Mouse (Mus musculus) lung, embryonic 14.5 days (tissue): Measurements from ENCODE around the gene Dus1l. TPM values are rescaled to one million over a fixed set of nuclear protein-coding genes. Genes with fewer than 3 reads are reported as not detected.
A peak's percentile ranks its signal among the peaks of the same experiment; 100 is the strongest.

Experiments
- ATAC-seq: fragments of 200-750 bp; cut with Nextera tagmentation; 2 replicates; pipeline ENCODE4 v1.8.0; 2017; ENCODE audit warnings: mild to moderate bottlenecking, moderate TSS enrichment, moderate library complexity; ENCODE audit not compliant: insufficient read depth
- DNase-seq: peaks from one replicate; pipeline ENCODE4 v3.0.0-alpha.2; 2015
- H3K27ac ChIP-seq: fragments of 300-500 bp; sonication (generic); 2 replicates; pipeline ENCODE4 v1.5.1; 2014; ENCODE audit warnings: low read depth, mild to moderate bottlenecking, moderate library complexity
- H3K27me3 ChIP-seq: fragments of 300-500 bp; sonication (generic); 2 replicates; pipeline ENCODE4 v1.6.1; 2014; ENCODE audit warnings: low read length, control low read depth; ENCODE audit not compliant: insufficient read depth
- H3K36me3 ChIP-seq: fragments of 300-500 bp; sonication (generic); 2 replicates; pipeline ENCODE4 v1.6.1; 2014; ENCODE audit warnings: control low read depth; ENCODE audit not compliant: insufficient read depth
- H3K4me1 ChIP-seq: fragments of 300-500 bp; sonication (generic); 2 replicates; pipeline ENCODE4 v1.6.1; 2014; ENCODE audit warnings: antibody characterized with exemption, control low read depth; ENCODE audit not compliant: insufficient read depth
- H3K4me2 ChIP-seq: fragments of 300-500 bp; sonication (generic); 2 replicates; pipeline ENCODE4 v1.6.1; 2014; ENCODE audit warnings: mild to moderate bottlenecking
- H3K4me3 ChIP-seq: fragments of 300-500 bp; sonication (generic); 2 replicates; pipeline ENCODE4 v1.5.1; 2014; ENCODE audit warnings: low read depth, low read length
- H3K9ac ChIP-seq: fragments of 300-500 bp; sonication (generic); 2 replicates; pipeline ENCODE4 v1.6.1; 2014
- H3K9me3 ChIP-seq: fragments of 300-500 bp; sonication (generic); 2 replicates; pipeline ENCODE4 v1.6.1; 2016; ENCODE audit warnings: low read depth, low read length, control low read depth
- CTCF ChIP-seq: IDR thresholded peaks from 2 replicates; pipeline ENCODE4 v1.5.1; 2016; ENCODE audit warnings: antibody characterized with exemption, low read depth
- WGBS: fragments of 180-500 bp; shearing (Covaris S2); extraction: QIAGEN DNeasy Blood & Tissue Kit; methylation state at CpG from one replicate; pipeline ENCODE4 v1.1.7; 2014; 5-methylcytosine and 5-hydroxymethylcytosine counted together
- polyA plus RNA-seq: library from polyadenylated mRNA; unstranded; fragments of >200 nt; fragmentation: Nextera tagmentation; extraction: Ambion mirVana; gene quantifications from 2 replicates; pipeline ENCODE4 v1.2.1, GENCODE M21; 2014

The Dus1l gene
- polyA plus RNA-seq, 1 experiment from 2014 or later = 87.4 TPM

DNA sequence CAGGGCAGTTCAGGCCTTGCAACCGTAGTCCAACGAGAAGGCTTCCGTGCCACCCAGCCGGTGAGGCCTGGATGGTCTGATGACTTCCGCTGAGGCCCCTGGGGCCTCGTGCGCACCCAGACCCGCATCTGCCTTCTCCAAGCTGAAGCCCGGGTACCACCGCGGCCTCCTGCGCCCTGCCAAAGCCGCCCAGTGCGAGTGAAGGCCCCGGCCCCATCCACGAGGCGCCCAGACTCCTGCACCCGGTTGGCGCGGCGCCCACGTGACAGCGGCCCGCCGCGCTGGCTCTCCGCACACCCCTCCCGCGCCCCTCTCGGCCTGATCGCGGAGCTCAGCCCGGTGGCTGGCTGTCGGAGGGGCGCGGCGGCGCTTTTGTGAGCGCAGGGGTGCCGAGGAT, 27.3 kb upstream of the Dus1l start:
- no peak for TF ChIP-seq CTCF
- DNase-seq = peak; percentile 80
- under 1% methylated on average over 40 of the region's 40 CpGs for WGBS

DNA sequence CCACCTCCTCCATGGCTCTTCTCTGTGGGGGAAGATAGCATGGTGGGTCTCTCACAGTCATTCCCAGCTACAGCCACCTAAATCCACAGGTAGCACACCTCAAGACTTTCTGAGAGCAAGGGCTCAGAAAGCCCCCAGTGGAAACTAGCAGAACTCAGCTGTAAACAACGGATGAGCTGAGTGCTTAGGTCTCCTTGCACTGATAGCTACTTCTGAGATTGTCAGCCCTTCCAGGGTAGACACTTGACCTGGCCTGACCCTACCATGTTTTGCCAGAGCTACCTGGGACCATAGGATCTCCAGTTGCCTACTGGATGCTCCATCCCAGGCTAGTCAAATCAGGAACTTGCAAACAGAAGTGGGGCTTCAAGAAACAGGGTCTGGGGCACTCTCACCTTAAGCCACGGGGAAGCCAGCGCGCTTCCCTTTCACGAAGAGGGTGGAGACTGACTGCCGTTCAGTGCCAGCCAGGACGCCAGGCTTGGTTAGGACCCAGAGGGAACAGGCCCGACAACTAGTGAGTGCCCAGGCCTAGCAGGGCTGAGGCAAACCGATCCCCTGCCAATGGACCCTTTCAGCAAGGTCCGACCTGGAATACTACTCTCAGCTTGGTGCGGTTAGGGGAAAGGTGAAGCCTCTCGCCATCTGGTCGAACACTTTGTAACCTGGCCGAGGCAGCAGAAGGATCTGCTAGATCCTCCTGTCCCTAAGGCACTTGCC, 26.8 kb upstream of the Dus1l start:
- H3K27ac ChIP-seq = peak overlapping the region; percentile 97
- H3K9me3 ChIP-seq = no peaks in the 10 kb centered on the region
- H3K4me1 ChIP-seq = peaks cover 19% of the 10 kb centered on the region
- no peak for TF ChIP-seq CTCF
- H3K4me2 ChIP-seq = peak overlapping the region; percentile 97
- ATAC-seq (no peak), DNase-seq (peak; percentile 33)
- peaks cover 47% of the 10 kb centered on the region for H3K36me3 ChIP-seq
- H3K9ac ChIP-seq = peak overlapping the region; percentile 90
- H3K4me3 ChIP-seq = peak overlapping the region; percentile 89
- H3K27me3 ChIP-seq = no peaks in the 10 kb centered on the region
- WGBS = 1% methylated on average over 14 of the region's 14 CpGs

More for the DNA sequence above, 27.3 kb upstream of the Dus1l start:
- peak overlapping the region; percentile 97 for H3K4me2 ChIP-seq
- H3K4me1 ChIP-seq = peaks cover 19% of the 10 kb centered on the region
- peak overlapping the region; percentile 89 for H3K4me3 ChIP-seq
- peak; percentile 42 for ATAC-seq
- H3K36me3 ChIP-seq = peaks cover 42% of the 10 kb centered on the region
- no peaks in the 10 kb centered on the region for H3K27me3 ChIP-seq
- peak overlapping the region; percentile 90 for H3K9ac ChIP-seq
- H3K9me3 ChIP-seq = no peaks in the 10 kb centered on the region
- H3K27ac ChIP-seq = peak overlapping the region; percentile 97

DNA sequence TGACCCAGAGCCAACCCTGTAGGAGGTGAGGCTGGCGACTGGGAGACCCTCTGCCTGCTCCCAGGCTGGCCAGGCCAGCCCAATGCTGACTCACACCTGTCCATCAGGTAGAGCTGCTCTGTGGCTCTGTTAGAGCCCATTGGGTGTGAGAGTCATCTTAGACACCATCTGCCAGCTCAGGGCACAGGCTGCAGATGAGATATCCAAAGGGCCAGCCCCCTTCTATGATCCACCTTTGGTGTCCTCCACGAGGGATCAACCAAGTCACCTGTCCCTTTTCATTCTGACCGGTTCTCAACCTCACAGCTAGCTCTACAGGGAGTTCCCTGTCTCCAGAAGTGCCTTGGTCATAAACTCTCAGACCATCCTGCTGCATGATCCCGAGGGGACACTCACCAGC, 26.1 kb upstream of the Dus1l start:
- TF ChIP-seq CTCF = no peak
- Histone ChIP-seq H3K9ac (peak overlapping the region; percentile 90), H3K4me1 (peaks cover 19% of the 10 kb centered on the region), H3K9me3 (no peaks in the 10 kb centered on the region), H3K4me3 (peak overlapping the region; percentile 89), H3K36me3 (peaks cover 54% of the 10 kb centered on the region), H3K27ac (no peak overlapping the region), H3K4me2 (peak overlapping the region; percentile 97), H3K27me3 (no peaks in the 10 kb centered on the region)
- ATAC-seq (no peak), DNase-seq (no peak)
- 47% methylated on average over 4 of the region's 4 CpGs for WGBS

DNA sequence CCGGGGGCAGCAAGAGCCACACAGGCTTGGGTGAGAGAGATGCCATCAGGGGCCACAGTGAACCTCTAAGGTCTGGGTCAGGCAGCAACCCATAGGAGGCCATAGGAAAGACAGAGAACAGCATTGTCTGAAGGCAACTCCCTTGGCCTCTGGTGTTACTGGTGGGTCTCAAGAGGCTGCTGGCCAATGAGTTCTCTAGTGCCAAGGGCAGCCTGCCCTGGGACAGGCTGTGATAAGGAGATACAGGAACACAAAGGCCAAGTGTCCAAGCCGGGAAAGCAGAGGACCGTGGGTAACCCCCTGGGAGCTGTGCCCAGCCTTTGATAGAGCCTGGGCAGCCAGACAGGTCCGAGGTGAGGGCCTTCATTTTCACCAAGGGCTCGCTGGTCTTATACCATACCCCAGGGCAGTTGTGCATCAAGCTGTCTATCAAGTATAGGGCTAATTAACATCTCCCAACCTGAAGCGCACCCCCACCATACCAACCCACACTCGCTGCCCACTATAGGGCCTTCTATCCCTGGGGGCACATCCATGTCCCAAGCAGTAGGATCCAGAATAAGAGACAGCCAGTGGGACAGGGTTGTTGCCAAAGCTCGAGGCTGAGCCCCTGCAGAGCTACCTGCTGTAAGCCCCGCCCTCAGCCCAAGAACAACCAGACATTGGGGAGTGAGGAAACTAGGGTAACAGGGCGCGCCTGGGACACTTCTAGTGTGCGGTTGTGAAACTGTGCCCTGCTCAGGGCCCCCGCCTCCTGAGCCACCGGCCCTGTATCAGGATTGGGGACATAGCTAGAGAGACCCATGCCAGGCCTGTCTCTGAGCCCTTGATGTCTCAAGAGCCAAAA, 25.1 kb upstream of the Dus1l start:
- peak overlapping the region; percentile 30 for H3K9ac ChIP-seq
- no peak for TF ChIP-seq CTCF
- H3K27ac ChIP-seq = no peak overlapping the region
- peaks cover 64% of the 10 kb centered on the region for H3K36me3 ChIP-seq
- peaks cover 19% of the 10 kb centered on the region for H3K4me1 ChIP-seq
- no peak overlapping the region; the same call in 1 of the 2 replicates for H3K4me3 ChIP-seq
- ATAC-seq = no peak
- WGBS = 80% methylated on average over 14 of the region's 14 CpGs
- H3K9me3 ChIP-seq = no peaks in the 10 kb centered on the region
- no peak for DNase-seq
- H3K4me2 ChIP-seq = peak overlapping the region; percentile 97
- no peaks in the 10 kb centered on the region for H3K27me3 ChIP-seq

DNA sequence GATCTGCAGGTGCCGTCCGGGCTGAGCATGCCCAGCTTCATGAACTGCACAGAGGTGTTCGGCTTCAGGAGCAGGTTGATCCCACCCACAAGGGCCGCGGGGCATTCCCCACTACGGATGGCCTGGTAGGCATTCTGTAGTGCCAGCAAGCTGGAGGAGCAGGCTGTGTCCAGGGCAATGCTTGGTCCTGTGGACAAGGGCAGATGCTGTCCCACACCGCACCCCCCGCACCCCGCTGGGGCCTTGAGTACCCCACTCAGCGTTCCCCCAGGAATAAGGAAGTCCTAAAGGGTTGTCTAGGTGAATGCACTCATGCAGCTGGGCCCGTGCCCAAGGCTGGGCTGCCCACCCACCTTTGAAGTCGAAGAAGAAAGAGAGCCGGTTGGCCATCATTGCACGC, 24.3 kb upstream of the Dus1l start:
- no peak for TF ChIP-seq CTCF
- ATAC-seq (no peak), DNase-seq (no peak)
- no peak overlapping the region for H3K9ac ChIP-seq
- H3K36me3 ChIP-seq = peaks cover 72% of the 10 kb centered on the region
- no peak overlapping the region for H3K27ac ChIP-seq
- H3K4me1 ChIP-seq = peaks cover 17% of the 10 kb centered on the region
- no peaks in the 10 kb centered on the region for H3K9me3 ChIP-seq
- no peak overlapping the region for H3K4me3 ChIP-seq
- no peak overlapping the region for H3K4me2 ChIP-seq
- WGBS = 93% methylated on average over 14 of the region's 14 CpGs
- no peaks in the 10 kb centered on the region for H3K27me3 ChIP-seq

DNA sequence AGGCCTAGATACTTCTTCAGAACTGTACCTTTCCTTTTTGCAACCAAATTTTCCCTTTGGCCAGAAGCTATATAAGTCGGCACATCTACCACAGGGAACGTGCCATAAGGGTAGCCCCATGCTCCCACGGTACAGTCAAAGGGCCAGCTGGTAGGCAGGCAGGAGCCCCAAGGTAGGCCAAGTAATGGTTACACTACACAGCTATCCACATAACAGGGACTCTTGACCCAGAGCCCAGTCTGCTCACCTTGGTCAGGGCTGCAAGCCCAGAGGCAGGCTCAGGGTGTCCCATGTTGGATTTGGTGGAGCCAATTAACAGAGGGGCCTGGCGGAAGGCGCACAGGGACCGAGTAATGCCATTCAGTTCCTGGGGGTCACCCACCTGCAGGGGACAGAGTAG, 23.4 kb upstream of the Dus1l start:
- Histone ChIP-seq H3K36me3 (peaks cover 82% of the 10 kb centered on the region), H3K4me1 (peaks cover 10% of the 10 kb centered on the region), H3K27ac (no peak overlapping the region), H3K4me3 (no peak overlapping the region), H3K9me3 (no peaks in the 10 kb centered on the region), H3K9ac (no peak overlapping the region), H3K27me3 (no peaks in the 10 kb centered on the region), H3K4me2 (no peak overlapping the region)
- no peak for TF ChIP-seq CTCF
- ATAC-seq (no peak), DNase-seq (no peak)
- 89% methylated on average over 6 of the region's 6 CpGs for WGBS

DNA sequence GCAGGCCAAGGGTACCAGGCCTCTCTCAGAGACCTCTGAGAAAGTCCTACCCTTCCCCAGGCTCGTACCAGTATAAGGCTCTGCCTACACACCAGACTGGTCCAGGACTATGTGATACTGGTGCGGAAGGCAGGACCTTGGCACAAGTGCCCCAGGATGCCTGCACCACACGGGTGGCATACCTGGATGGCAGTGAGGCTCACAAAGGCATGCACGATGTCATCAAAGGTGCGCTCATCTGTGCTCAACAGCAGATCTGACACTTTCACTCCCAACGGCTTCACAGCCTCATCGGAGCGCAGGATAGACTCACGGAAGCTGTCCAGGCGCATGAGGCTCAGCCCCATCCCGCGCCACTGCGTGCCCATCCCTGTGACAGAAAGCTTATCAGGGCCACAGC, 22.0 kb upstream of the Dus1l start:
- ATAC-seq = no peak
- no peak for DNase-seq
- Histone ChIP-seq H3K9me3 (no peaks in the 10 kb centered on the region), H3K27me3 (no peaks in the 10 kb centered on the region), H3K9ac (no peak overlapping the region), H3K4me1 (peaks cover 10% of the 10 kb centered on the region), H3K4me2 (no peak overlapping the region), H3K36me3 (peaks cover 95% of the 10 kb centered on the region), H3K27ac (no peak overlapping the region), H3K4me3 (no peak overlapping the region)
- no peak for TF ChIP-seq CTCF
- whole genome bisulfite sequencing = 94% methylated on average over 13 of the region's 13 CpGs
